Mouse (Mus musculus): Measurements from ENCODE around the gene Gm45015. TPM values are rescaled to one million over a fixed set of nuclear protein-coding genes. Genes with fewer than 3 reads are reported as not detected.

The Gm45015 gene
- total RNA-seq (2014; rRNA removed; ENCODE audit: low replicate concordance) (not detected in 2 replicates), polyA plus RNA-seq (2015; fragmentation: Nextera tagmentation; extraction: Ambion mirVana) (not detected in 2 replicates)

- Histone ChIP-seq H3K27ac (ENCODE audit: low read depth) (no peak within 1 kb of the TSS), H3K9me3 (replicated peaks; ENCODE audit: control insufficient read depth, low read length) (no peaks in the 10 kb centered on the region), H3K36me3 (replicated peaks; ENCODE audit: control insufficient read depth, insufficient read depth, low read length) (no peaks in the 10 kb centered on the region), H3K9ac (replicated peaks; ENCODE audit: low read depth, low read length) (no peak within 1 kb of the TSS), H3K27me3 (ENCODE audit: control insufficient read depth, insufficient read depth, low read length) (no peaks in the 10 kb centered on the region), H3K4me3 (ENCODE audit: low read depth, low read length) (no peak within 1 kb of the TSS), H3K4me1 (ENCODE audit: control insufficient read depth, insufficient read depth) (no peaks in the 10 kb centered on the region), H3K4me2 (ENCODE audit: low read depth, low read length) (no peak within 1 kb of the TSS)
- TF ChIP-seq EP300 (IDR thresholded peaks at IDR 0.05; ENCODE audit: low read depth) (no peak), CTCF (IDR thresholded peaks at IDR 0.05; ENCODE audit: low read depth) (no peak)
- DNase-seq (ENCODE audit: low spot score): no peak
- ATAC-seq (ENCODE audit: insufficient read depth, low read depth): no peak
- WGBS: 78% methylated on average over 4 of the region's 4 CpGs
These were observed at the start of gene Gm45015 for GRCm38 (mm10) chrX:73336740-73337139. Gm45015 (minus strand) TSS chrX:73336840.

- TF ChIP-seq CTCF (IDR thresholded peaks at IDR 0.05; ENCODE audit: low read depth): no peak
- no peak for TF ChIP-seq EP300 (IDR thresholded peaks at IDR 0.05; ENCODE audit: low read depth)
- no peak overlapping the region for H3K4me3 ChIP-seq (ENCODE audit: low read depth, low read length)
- 29% methylated on average over 1 of the region's 1 CpGs for WGBS
- no peak overlapping the region for H3K27ac ChIP-seq (ENCODE audit: low read depth)
- ATAC-seq (ENCODE audit: insufficient read depth, low read depth) (no peak), DNase-seq (ENCODE audit: low spot score) (no peak)
- no peaks in the 10 kb centered on the region for H3K27me3 ChIP-seq (ENCODE audit: control insufficient read depth, insufficient read depth, low read length)
- H3K36me3 ChIP-seq (replicated peaks; ENCODE audit: control insufficient read depth, insufficient read depth, low read length): no peaks in the 10 kb centered on the region
- no peaks in the 10 kb centered on the region for H3K4me1 ChIP-seq (ENCODE audit: control insufficient read depth, insufficient read depth)
- H3K4me2 ChIP-seq (ENCODE audit: low read depth, low read length): no peak overlapping the region
- H3K9me3 ChIP-seq (replicated peaks; ENCODE audit: control insufficient read depth, low read length): no peaks in the 10 kb centered on the region
- no peak overlapping the region for H3K9ac ChIP-seq (replicated peaks; ENCODE audit: low read depth, low read length)
These were observed 48.3 kb upstream of the Gm45015 start for GRCm38 (mm10) chrX:73384924-73385323.

- Histone ChIP-seq H3K9me3 (replicated peaks; ENCODE audit: control insufficient read depth, low read length) (no peaks in the 10 kb centered on the region), H3K36me3 (replicated peaks; ENCODE audit: control insufficient read depth, insufficient read depth, low read length) (no peaks in the 10 kb centered on the region), H3K9ac (replicated peaks; ENCODE audit: low read depth, low read length) (no peak overlapping the region), H3K4me3 (ENCODE audit: low read depth, low read length) (no peak overlapping the region), H3K27me3 (ENCODE audit: control insufficient read depth, insufficient read depth, low read length) (no peaks in the 10 kb centered on the region), H3K4me1 (ENCODE audit: control insufficient read depth, insufficient read depth) (no peaks in the 10 kb centered on the region), H3K27ac (ENCODE audit: low read depth) (no peak overlapping the region), H3K4me2 (ENCODE audit: low read depth, low read length) (no peak overlapping the region)
- DNase-seq (ENCODE audit: low spot score): no peak
- TF ChIP-seq CTCF (IDR thresholded peaks at IDR 0.05; ENCODE audit: low read depth) (no peak), EP300 (IDR thresholded peaks at IDR 0.05; ENCODE audit: low read depth) (no peak)
- WGBS: 66% methylated on average over 6 of the region's 6 CpGs
- ATAC-seq (ENCODE audit: insufficient read depth, low read depth): no peak
These were observed 47.8 kb upstream of the Gm45015 start for GRCm38 (mm10) chrX:73384419-73384818.

GRCm38 (mm10) chrX:73363291-73363690, 26.7 kb upstream of the Gm45015 start:
- ATAC-seq (ENCODE audit: insufficient read depth, low read depth) (no peak), DNase-seq (ENCODE audit: low spot score) (no peak)
- Histone ChIP-seq H3K27me3 (ENCODE audit: control insufficient read depth, insufficient read depth, low read length) (no peaks in the 10 kb centered on the region), H3K4me1 (ENCODE audit: control insufficient read depth, insufficient read depth) (no peaks in the 10 kb centered on the region), H3K27ac (ENCODE audit: low read depth) (no peak overlapping the region), H3K4me2 (ENCODE audit: low read depth, low read length) (no peak overlapping the region), H3K36me3 (replicated peaks; ENCODE audit: control insufficient read depth, insufficient read depth, low read length) (peaks cover 6% of the 10 kb centered on the region), H3K4me3 (ENCODE audit: low read depth, low read length) (no peak overlapping the region), H3K9ac (replicated peaks; ENCODE audit: low read depth, low read length) (no peak overlapping the region), H3K9me3 (replicated peaks; ENCODE audit: control insufficient read depth, low read length) (no peaks in the 10 kb centered on the region)
- no peak for TF ChIP-seq EP300 (IDR thresholded peaks at IDR 0.05; ENCODE audit: low read depth)
- TF ChIP-seq CTCF (IDR thresholded peaks at IDR 0.05; ENCODE audit: low read depth): no peak

GRCm38 (mm10) chrX:73356719-73357118, 20.1 kb upstream of the Gm45015 start:
- no peaks in the 10 kb centered on the region for H3K27me3 ChIP-seq (ENCODE audit: control insufficient read depth, insufficient read depth, low read length)
- no peak overlapping the region for H3K4me2 ChIP-seq (ENCODE audit: low read depth, low read length)
- H3K27ac ChIP-seq (ENCODE audit: low read depth): no peak overlapping the region
- H3K9me3 ChIP-seq (replicated peaks; ENCODE audit: control insufficient read depth, low read length): 0 out of 2 replicates have a peak, but pooled peaks cover 4% of the 10 kb centered on the region
- 46% methylated on average over 1 of the region's 1 CpGs for WGBS
- no peak overlapping the region for H3K4me3 ChIP-seq (ENCODE audit: low read depth, low read length)
- no peak for DNase-seq (ENCODE audit: low spot score)
- no peaks in the 10 kb centered on the region for H3K4me1 ChIP-seq (ENCODE audit: control insufficient read depth, insufficient read depth)
- no peak for ATAC-seq (ENCODE audit: insufficient read depth, low read depth)
- no peak overlapping the region for H3K9ac ChIP-seq (replicated peaks; ENCODE audit: low read depth, low read length)
- TF ChIP-seq CTCF (IDR thresholded peaks at IDR 0.05; ENCODE audit: low read depth) (no peak), EP300 (IDR thresholded peaks at IDR 0.05; ENCODE audit: low read depth) (no peak)
- peaks cover 42% of the 10 kb centered on the region for H3K36me3 ChIP-seq (replicated peaks; ENCODE audit: control insufficient read depth, insufficient read depth, low read length)

GRCm38 (mm10) chrX:73356163-73356562, 19.5 kb upstream of the Gm45015 start:
- no peak for ATAC-seq (ENCODE audit: insufficient read depth, low read depth)
- H3K4me3 ChIP-seq (ENCODE audit: low read depth, low read length): no peak overlapping the region
- H3K27me3 ChIP-seq (ENCODE audit: control insufficient read depth, insufficient read depth, low read length): no peaks in the 10 kb centered on the region
- no peak overlapping the region for H3K27ac ChIP-seq (ENCODE audit: low read depth)
- no peaks in the 10 kb centered on the region for H3K4me1 ChIP-seq (ENCODE audit: control insufficient read depth, insufficient read depth)
- no peak overlapping the region for H3K4me2 ChIP-seq (ENCODE audit: low read depth, low read length)
- peaks cover 42% of the 10 kb centered on the region for H3K36me3 ChIP-seq (replicated peaks; ENCODE audit: control insufficient read depth, insufficient read depth, low read length)
- H3K9ac ChIP-seq (replicated peaks; ENCODE audit: low read depth, low read length): no peak overlapping the region
- H3K9me3 ChIP-seq (replicated peaks; ENCODE audit: control insufficient read depth, low read length): 0 out of 2 replicates have a peak, but pooled peaks cover 4% of the 10 kb centered on the region
- DNase-seq (ENCODE audit: low spot score): no peak
- WGBS: 83% methylated on average over 2 of the region's 2 CpGs
- no peak for TF ChIP-seq CTCF (IDR thresholded peaks at IDR 0.05; ENCODE audit: low read depth)
- no peak for TF ChIP-seq EP300 (IDR thresholded peaks at IDR 0.05; ENCODE audit: low read depth)

Data from heart, postnatal 0 days (tissue).